Mouse (Mus musculus): Measurements from ENCODE around the gene Gm14862. TPM values are rescaled to one million over a fixed set of nuclear protein-coding genes. Genes with fewer than 3 reads are reported as not detected.
A peak's percentile ranks its signal among the peaks of the same experiment; 100 is the strongest.

Gene Gm14862
- polyA plus RNA-seq, 1 experiment, result not detected

GRCm38 (mm10) chrX:9253990-9254389, 2.7 kb downstream of the Gm14862 start:
- Histone ChIP-seq H3K4me3 (ENCODE audit: insufficient read depth, low read depth, low read length) (no peak overlapping the region), H3K4me1 (ENCODE audit: control insufficient read depth, insufficient read depth, low read length) (no peaks in the 10 kb centered on the region; the same call in 1 of the 2 replicates), H3K27me3 (replicated peaks; ENCODE audit: control insufficient read depth, insufficient read depth, low read length) (no peaks in the 10 kb centered on the region), H3K27ac (ENCODE audit: insufficient read depth, low read depth, low read length) (no peak overlapping the region), H3K36me3 (ENCODE audit: control insufficient read depth, insufficient read depth, low read length) (no peaks in the 10 kb centered on the region)
- TF ChIP-seq POLR2A (IDR thresholded peaks at IDR 0.05; ENCODE audit: low read depth, low read length), result no peak
- TF ChIP-seq CTCF (conservative IDR thresholded peaks at IDR 0.05; ENCODE audit: insufficient read depth, insufficient read length, low read depth, low read length), result no peak
- 59% methylated on average over 10 of the region's 10 CpGs for WGBS
- no peak for DNase-seq

GRCm38 (mm10) chrX:9248911-9249310, 7.8 kb downstream of the Gm14862 start:
- Histone ChIP-seq H3K4me3 (ENCODE audit: insufficient read depth, low read depth, low read length) (no peak overlapping the region), H3K27me3 (replicated peaks; ENCODE audit: control insufficient read depth, insufficient read depth, low read length) (no peaks in the 10 kb centered on the region), H3K36me3 (ENCODE audit: control insufficient read depth, insufficient read depth, low read length) (no peaks in the 10 kb centered on the region), H3K27ac (ENCODE audit: insufficient read depth, low read depth, low read length) (no peak overlapping the region), H3K4me1 (ENCODE audit: control insufficient read depth, insufficient read depth, low read length) (no peaks in the 10 kb centered on the region; the same call in 1 of the 2 replicates)
- WGBS, result 39% methylated on average over 5 of the region's 5 CpGs
- no peak for TF ChIP-seq POLR2A (IDR thresholded peaks at IDR 0.05; ENCODE audit: low read depth, low read length)
- TF ChIP-seq CTCF (conservative IDR thresholded peaks at IDR 0.05; ENCODE audit: insufficient read depth, insufficient read length, low read depth, low read length), result no peak
- DNase-seq, result no peak

- Histone ChIP-seq H3K4me1 (ENCODE audit: control insufficient read depth, insufficient read depth, low read length) (no peaks in the 10 kb centered on the region; the same call in 1 of the 2 replicates), H3K36me3 (ENCODE audit: control insufficient read depth, insufficient read depth, low read length) (no peaks in the 10 kb centered on the region), H3K27ac (ENCODE audit: insufficient read depth, low read depth, low read length) (no peak overlapping the region), H3K27me3 (replicated peaks; ENCODE audit: control insufficient read depth, insufficient read depth, low read length) (no peaks in the 10 kb centered on the region), H3K4me3 (ENCODE audit: insufficient read depth, low read depth, low read length) (no peak overlapping the region)
- 83% methylated on average over 12 of the region's 12 CpGs for WGBS
- TF ChIP-seq POLR2A (IDR thresholded peaks at IDR 0.05; ENCODE audit: low read depth, low read length) (no peak), CTCF (conservative IDR thresholded peaks at IDR 0.05; ENCODE audit: insufficient read depth, insufficient read length, low read depth, low read length) (no peak)
- no peak for DNase-seq
These were observed 11.9 kb downstream of the Gm14862 start for GRCm38 (mm10) chrX:9244603-9245336.

GRCm38 (mm10) chrX:9243381-9243864, 13.3 kb downstream of the Gm14862 start:
- no peak for TF ChIP-seq CTCF (conservative IDR thresholded peaks at IDR 0.05; ENCODE audit: insufficient read depth, insufficient read length, low read depth, low read length)
- no peak for TF ChIP-seq POLR2A (IDR thresholded peaks at IDR 0.05; ENCODE audit: low read depth, low read length)
- H3K36me3 ChIP-seq (ENCODE audit: control insufficient read depth, insufficient read depth, low read length), result no peaks in the 10 kb centered on the region
- H3K27me3 ChIP-seq (replicated peaks; ENCODE audit: control insufficient read depth, insufficient read depth, low read length), result no peaks in the 10 kb centered on the region
- H3K27ac ChIP-seq (ENCODE audit: insufficient read depth, low read depth, low read length), result no peak overlapping the region
- 38% methylated on average over 8 of the region's 8 CpGs for WGBS
- no peaks in the 10 kb centered on the region for H3K4me1 ChIP-seq (ENCODE audit: control insufficient read depth, insufficient read depth, low read length)
- no peak overlapping the region for H3K4me3 ChIP-seq (ENCODE audit: insufficient read depth, low read depth, low read length)
- peak; percentile 7 for DNase-seq

GRCm38 (mm10) chrX:9240737-9241591, 15.7 kb downstream of the Gm14862 start:
- Histone ChIP-seq H3K4me3 (ENCODE audit: insufficient read depth, low read depth, low read length) (no peak overlapping the region), H3K27ac (ENCODE audit: insufficient read depth, low read depth, low read length) (no peak overlapping the region), H3K36me3 (ENCODE audit: control insufficient read depth, insufficient read depth, low read length) (no peaks in the 10 kb centered on the region), H3K27me3 (replicated peaks; ENCODE audit: control insufficient read depth, insufficient read depth, low read length) (no peaks in the 10 kb centered on the region), H3K4me1 (ENCODE audit: control insufficient read depth, insufficient read depth, low read length) (no peaks in the 10 kb centered on the region)
- TF ChIP-seq POLR2A (IDR thresholded peaks at IDR 0.05; ENCODE audit: low read depth, low read length), result no peak
- no peak for TF ChIP-seq CTCF (conservative IDR thresholded peaks at IDR 0.05; ENCODE audit: insufficient read depth, insufficient read length, low read depth, low read length)
- WGBS, result 62% methylated on average over 5 of the region's 5 CpGs
- DNase-seq, result peak; percentile 6

- no peaks in the 10 kb centered on the region for H3K36me3 ChIP-seq (ENCODE audit: control insufficient read depth, insufficient read depth, low read length)
- no peak overlapping the region for H3K4me3 ChIP-seq (ENCODE audit: insufficient read depth, low read depth, low read length)
- TF ChIP-seq CTCF (conservative IDR thresholded peaks at IDR 0.05; ENCODE audit: insufficient read depth, insufficient read length, low read depth, low read length) (no peak), POLR2A (IDR thresholded peaks at IDR 0.05; ENCODE audit: low read depth, low read length) (no peak)
- H3K4me1 ChIP-seq (ENCODE audit: control insufficient read depth, insufficient read depth, low read length), result no peaks in the 10 kb centered on the region
- no peaks in the 10 kb centered on the region for H3K27me3 ChIP-seq (replicated peaks; ENCODE audit: control insufficient read depth, insufficient read depth, low read length)
- 68% methylated on average over 2 of the region's 2 CpGs for WGBS
- H3K27ac ChIP-seq (ENCODE audit: insufficient read depth, low read depth, low read length), result no peak overlapping the region
- DNase-seq, result no peak
These were observed 29.6 kb downstream of the Gm14862 start for GRCm38 (mm10) chrX:9227105-9227504.
